Mouse (Mus musculus): ENCODE results near the gene Epha6.

- TF ChIP-seq ZNF384 (IDR thresholded peaks at IDR 0.05; ENCODE audit: low read depth, low read length) (no peak), MAFK (IDR thresholded peaks at IDR 0.05; ENCODE audit: insufficient read depth, low read depth, low read length) (no peak), HCFC1 (IDR thresholded peaks at IDR 0.05; ENCODE audit: borderline replicate concordance, insufficient read depth, low read length) (no peak), ZC3H11A (IDR thresholded peaks at IDR 0.05; ENCODE audit: borderline replicate concordance, low read depth, low read length) (no peak), CHD2 (IDR thresholded peaks at IDR 0.05; ENCODE audit: low read depth, low read length) (no peak)
Measured at GRCm38 (mm10) chr16:59685135-59685534, 920.2 kb downstream of the Epha6 start.

All from ES-E14 (cell line).